Mouse (Mus musculus) spleen, adult 18-20 months (tissue): Measurements from ENCODE around the gene Slc38a4.

ENCODE experiments used
- DNase-seq, 2 experiments: peaks; one replicate each; pipeline ENCODE4 v3.0.0; 2022; ENCODE audit warnings: mixed read lengths in 2 of 2

The Slc38a4 gene

GRCm38 (mm10) chr15:97055794-97056193 is at the start of gene Slc38a4:
Gene Slc38a4, minus strand, starts transcription at chr15:97055956.
- DNase-seq: no peak

GRCm38 (mm10) chr15:97104889-97105391 is 49.2 kb upstream of the Slc38a4 start:
- DNase-seq: no peak

GRCm38 (mm10) chr15:97104048-97104447 is 48.3 kb upstream of the Slc38a4 start:
- no peak for DNase-seq

GRCm38 (mm10) chr15:97102811-97103210 is 47.1 kb upstream of the Slc38a4 start:
- no peak for DNase-seq

GRCm38 (mm10) chr15:97102181-97102580 is 46.4 kb upstream of the Slc38a4 start:
- DNase-seq: no peak

- no peak for DNase-seq
These were observed 43.3 kb upstream of the Slc38a4 start for GRCm38 (mm10) chr15:97099101-97099500.

- no peak for DNase-seq
These were observed 41.8 kb upstream of the Slc38a4 start for GRCm38 (mm10) chr15:97097548-97097947.

GRCm38 (mm10) chr15:97089526-97089925 is 33.8 kb upstream of the Slc38a4 start:
- no peak for DNase-seq

GRCm38 (mm10) chr15:97085833-97086232 is 30.1 kb upstream of the Slc38a4 start:
- DNase-seq: no peak

GRCm38 (mm10) chr15:97077665-97078064 is 21.9 kb upstream of the Slc38a4 start:
- DNase-seq: no peak

GRCm38 (mm10) chr15:97076092-97076491 is 20.3 kb upstream of the Slc38a4 start:
- DNase-seq: no peak

- no peak for DNase-seq
These were observed 19.5 kb upstream of the Slc38a4 start for GRCm38 (mm10) chr15:97075240-97075639.

GRCm38 (mm10) chr15:97072859-97073826 is 17.4 kb upstream of the Slc38a4 start:
- no peak for DNase-seq

- DNase-seq: no peak
These were observed 11.8 kb upstream of the Slc38a4 start for GRCm38 (mm10) chr15:97067340-97068136.

- no peak for DNase-seq
These were observed 11.2 kb upstream of the Slc38a4 start for GRCm38 (mm10) chr15:97066937-97067336.

- no peak for DNase-seq
These were observed 7.5 kb upstream of the Slc38a4 start for GRCm38 (mm10) chr15:97063211-97063610.

GRCm38 (mm10) chr15:97060973-97061372 is 5.2 kb upstream of the Slc38a4 start:
- DNase-seq: no peak

- no peak for DNase-seq
These were observed 4.8 kb upstream of the Slc38a4 start for GRCm38 (mm10) chr15:97060571-97060970.

GRCm38 (mm10) chr15:97060102-97060501 is 4.3 kb upstream of the Slc38a4 start:
- DNase-seq: no peak

- no peak for DNase-seq
These were observed 3.6 kb upstream of the Slc38a4 start for GRCm38 (mm10) chr15:97059071-97060041.

GRCm38 (mm10) chr15:97054767-97055489 is 828 bp downstream of the Slc38a4 start:
- no peak for DNase-seq
